Mouse (Mus musculus) heart, embryonic 10.5 days (tissue): ENCODE results near the gene Slc9a3r2. TPM values are rescaled to one million over a fixed set of nuclear protein-coding genes. Genes with fewer than 3 reads are reported as not detected.

Source experiments
- DNase-seq: peaks from one replicate; pipeline ENCODE4 v3.0.0-alpha.2; 2017; ENCODE audit warnings: low spot score
- H3K27ac ChIP-seq: fragments of 300-500 bp; sonication (generic); 2 replicates; pipeline ENCODE4 v1.5.1; 2016; ENCODE audit warnings: mild to moderate bottlenecking
- H3K27me3 ChIP-seq: fragments of 300-500 bp; sonication (generic); 2 replicates; pipeline ENCODE4 v1.6.1; 2016; ENCODE audit warnings: mild to moderate bottlenecking; ENCODE audit not compliant: poor library complexity, insufficient read depth, severe bottlenecking
- H3K36me3 ChIP-seq: fragments of 300-500 bp; sonication (generic); 2 replicates; pipeline ENCODE4 v1.6.1; 2016; ENCODE audit warnings: mild to moderate bottlenecking, moderate library complexity
- H3K4me1 ChIP-seq: fragments of 300-500 bp; sonication (generic); 2 replicates; pipeline ENCODE4 v1.6.1; 2016; ENCODE audit warnings: mild to moderate bottlenecking
- H3K4me3 ChIP-seq: fragments of 300-500 bp; sonication (generic); 2 replicates; pipeline ENCODE4 v1.5.1; 2016; ENCODE audit warnings: mild to moderate bottlenecking, moderate library complexity
- H3K9me3 ChIP-seq: fragments of 300-500 bp; sonication (generic); 2 replicates; pipeline ENCODE4 v1.6.1; 2016; ENCODE audit warnings: mild to moderate bottlenecking, moderate library complexity
- WGBS: fragments of 180-500 bp; shearing (Covaris S2); methylation state at CpG from one replicate; pipeline ENCODE4 v1.1.7; 2016; 5-methylcytosine and 5-hydroxymethylcytosine counted together
- microRNA-seq: library from miRNA; unstranded; fragments of <30 nt; microRNA quantifications from one replicate; pipeline ENCODE4, GENCODE M21; 2017
- polyA plus RNA-seq: library from polyadenylated mRNA; unstranded; fragments of >200 nt; fragmentation: Nextera tagmentation; extraction: Ambion mirVana; gene quantifications from 2 replicates; pipeline ENCODE4 v1.2.1, GENCODE M21; 2016

Gene Slc9a3r2
- polyA plus RNA-seq, 1 experiment from 2014 or later, result 51.5 TPM

GRCm38 (mm10) chr17:24593992-24594890 lies 55.9 kb downstream of the Slc9a3r2 start:
- H3K4me1 ChIP-seq, result 0 out of 2 replicates have a peak, but pooled peaks cover 3% of the 10 kb centered on the region
- 91% methylated on average over 26 of the region's 26 CpGs for WGBS
- no peak for DNase-seq
- peaks cover 94% of the 10 kb centered on the region for H3K36me3 ChIP-seq
- no peak overlapping the region for H3K27ac ChIP-seq
- no peak overlapping the region for H3K4me3 ChIP-seq
- no peaks in the 10 kb centered on the region for H3K9me3 ChIP-seq
- no peaks in the 10 kb centered on the region for H3K27me3 ChIP-seq

GRCm38 (mm10) chr17:24593248-24593647 lies 56.9 kb downstream of the Slc9a3r2 start:
- Histone ChIP-seq H3K27me3 (no peaks in the 10 kb centered on the region), H3K27ac (no peak overlapping the region), H3K4me3 (no peak overlapping the region), H3K36me3 (peaks cover 92% of the 10 kb centered on the region), H3K9me3 (no peaks in the 10 kb centered on the region), H3K4me1 (0 out of 2 replicates have a peak, but pooled peaks cover 3% of the 10 kb centered on the region)
- DNase-seq, result no peak
- whole genome bisulfite sequencing, result 77% methylated on average over 5 of the region's 5 CpGs

GRCm38 (mm10) chr17:24591695-24592094 lies 58.4 kb downstream of the Slc9a3r2 start:
- H3K36me3 ChIP-seq, result peaks cover 91% of the 10 kb centered on the region

GRCm38 (mm10) chr17:24590943-24591342 lies 59.2 kb downstream of the Slc9a3r2 start:
- DNase-seq, result no peak
- Histone ChIP-seq H3K4me1 (0 out of 2 replicates have a peak, but pooled peaks cover 3% of the 10 kb centered on the region), H3K27ac (no peak overlapping the region), H3K36me3 (peaks cover 91% of the 10 kb centered on the region), H3K27me3 (no peaks in the 10 kb centered on the region), H3K4me3 (no peak overlapping the region), H3K9me3 (no peaks in the 10 kb centered on the region)
- 80% methylated on average over 3 of the region's 3 CpGs for WGBS

More at GRCm38 (mm10) chr17:24591695-24592094, 58.4 kb downstream of the Slc9a3r2 start:
- 94% methylated on average over 5 of the region's 5 CpGs for WGBS
- Histone ChIP-seq H3K4me1 (0 out of 2 replicates have a peak, but pooled peaks cover 3% of the 10 kb centered on the region), H3K9me3 (no peaks in the 10 kb centered on the region), H3K4me3 (no peak overlapping the region), H3K27me3 (no peaks in the 10 kb centered on the region), H3K27ac (no peak overlapping the region)
- DNase-seq, result no peak

Small RNA genes lying within 50 kb of the gene (microRNA-seq; reads per million reads assigned to microRNA genes)
- 0.76 reads per million for gene Gm24589

Other genes starting within 250 kb of the Slc9a3r2 start
- gene Rnps1, start 235.8 kb downstream of the Slc9a3r2 start, polyA plus RNA-seq, result 311 and 345 TPM in 2 replicates
- 146 and 187 TPM in 2 replicates for gene Eci1, start 223.7 kb downstream of the Slc9a3r2 start, polyA plus RNA-seq
- 1.6 and 2.3 TPM in 2 replicates for gene Dnase1l2, start 207.2 kb downstream of the Slc9a3r2 start, polyA plus RNA-seq
- gene E4f1, start 180.0 kb downstream of the Slc9a3r2 start, polyA plus RNA-seq, result 27.1 and 30.3 TPM in 2 replicates
- 86.3 and 91.2 TPM in 2 replicates for gene Pgp, start 179.9 kb downstream of the Slc9a3r2 start, polyA plus RNA-seq
- gene Bricd5, start 176.4 kb downstream of the Slc9a3r2 start, polyA plus RNA-seq, result 0.48 and 0.69 TPM in 2 replicates
- 22.3 and 22.7 TPM in 2 replicates for gene Mlst8, start 171.2 kb downstream of the Slc9a3r2 start, polyA plus RNA-seq
- 0.71 and 1.4 TPM in 2 replicates for gene Caskin1, start 161.7 kb downstream of the Slc9a3r2 start, polyA plus RNA-seq
- gene Traf7, start 122.4 kb downstream of the Slc9a3r2 start, polyA plus RNA-seq, result 93.5 and 95.9 TPM in 2 replicates
- gene Rab26, start 116.1 kb downstream of the Slc9a3r2 start, polyA plus RNA-seq, result 1.3 and 2.3 TPM in 2 replicates
- gene Pkd1, start 100.5 kb downstream of the Slc9a3r2 start, polyA plus RNA-seq, result 12.3 and 13.9 TPM in 2 replicates
- 56.9 and 66.4 TPM in 2 replicates for gene Tsc2, start 17.7 kb downstream of the Slc9a3r2 start, polyA plus RNA-seq
- gene Nthl1, start 17.6 kb downstream of the Slc9a3r2 start, polyA plus RNA-seq, result 15.0 and 19.8 TPM in 2 replicates
- gene Npw, start 8.1 kb upstream of the Slc9a3r2 start, polyA plus RNA-seq, result 0.28 TPM in 1 of 2 replicates, not detected in the other
- gene Zfp598, start 19.4 kb upstream of the Slc9a3r2 start, polyA plus RNA-seq, result 22.3 and 26.2 TPM in 2 replicates
- 0.54 and 1.5 TPM in 2 replicates for gene Syngr3, start 39.6 kb upstream of the Slc9a3r2 start, polyA plus RNA-seq
- gene Gfer, start 45.8 kb upstream of the Slc9a3r2 start, polyA plus RNA-seq, result 38.3 and 49.4 TPM in 2 replicates
- gene Noxo1, start 45.9 kb upstream of the Slc9a3r2 start, polyA plus RNA-seq, result 0.78 and 0.79 TPM in 2 replicates
- gene Tbl3, start 57.3 kb upstream of the Slc9a3r2 start, polyA plus RNA-seq, result 79.1 and 100 TPM in 2 replicates
- 0.20 and 0.33 TPM in 2 replicates for gene Rnf151, start 67.7 kb upstream of the Slc9a3r2 start, polyA plus RNA-seq
- 1,171 and 1,258 TPM in 2 replicates for gene Rps2, start 67.8 kb upstream of the Slc9a3r2 start, polyA plus RNA-seq
- gene Ndufb10, start 74.2 kb upstream of the Slc9a3r2 start, polyA plus RNA-seq, result 342 and 383 TPM in 2 replicates
- gene Rpl3l, start 77.5 kb upstream of the Slc9a3r2 start, polyA plus RNA-seq, result 0.39 and 1.3 TPM in 2 replicates
- gene Msrb1, start 86.3 kb upstream of the Slc9a3r2 start, polyA plus RNA-seq, result 17.8 and 19.7 TPM in 2 replicates
- 0.51 and 0.80 TPM in 2 replicates for gene Hs3st6, start 102.7 kb upstream of the Slc9a3r2 start, polyA plus RNA-seq
- not detected in 2 replicates for gene Meiob, start 154.0 kb upstream of the Slc9a3r2 start, polyA plus RNA-seq
- gene Hagh, start 189.8 kb upstream of the Slc9a3r2 start, polyA plus RNA-seq, result 38.9 and 49.0 TPM in 2 replicates
- 31.4 and 37.8 TPM in 2 replicates for gene Fahd1, start 200.0 kb upstream of the Slc9a3r2 start, polyA plus RNA-seq
- 0.21 and 0.85 TPM in 2 replicates for gene Igfals, start 215.7 kb upstream of the Slc9a3r2 start, polyA plus RNA-seq
- 59.1 and 71.0 TPM in 2 replicates for gene Nubp2, start 236.0 kb upstream of the Slc9a3r2 start, polyA plus RNA-seq
- 31.1 and 36.1 TPM in 2 replicates for gene Spsb3, start 236.3 kb upstream of the Slc9a3r2 start, polyA plus RNA-seq
- 25.6 and 28.0 TPM in 2 replicates for gene Eme2, start 244.8 kb upstream of the Slc9a3r2 start, polyA plus RNA-seq
- 109 and 117 TPM in 2 replicates for gene Mrps34, start 244.8 kb upstream of the Slc9a3r2 start, polyA plus RNA-seq
- 30.5 and 41.4 TPM in 2 replicates for gene Nme3, start 246.2 kb upstream of the Slc9a3r2 start, polyA plus RNA-seq